Mouse (Mus musculus): Measurements from ENCODE around the gene Tmem94. TPM values are rescaled to one million over a fixed set of nuclear protein-coding genes. Genes with fewer than 3 reads are reported as not detected.

Gene Tmem94
- total RNA-seq, 1 experiment = 17.7 TPM

DNA sequence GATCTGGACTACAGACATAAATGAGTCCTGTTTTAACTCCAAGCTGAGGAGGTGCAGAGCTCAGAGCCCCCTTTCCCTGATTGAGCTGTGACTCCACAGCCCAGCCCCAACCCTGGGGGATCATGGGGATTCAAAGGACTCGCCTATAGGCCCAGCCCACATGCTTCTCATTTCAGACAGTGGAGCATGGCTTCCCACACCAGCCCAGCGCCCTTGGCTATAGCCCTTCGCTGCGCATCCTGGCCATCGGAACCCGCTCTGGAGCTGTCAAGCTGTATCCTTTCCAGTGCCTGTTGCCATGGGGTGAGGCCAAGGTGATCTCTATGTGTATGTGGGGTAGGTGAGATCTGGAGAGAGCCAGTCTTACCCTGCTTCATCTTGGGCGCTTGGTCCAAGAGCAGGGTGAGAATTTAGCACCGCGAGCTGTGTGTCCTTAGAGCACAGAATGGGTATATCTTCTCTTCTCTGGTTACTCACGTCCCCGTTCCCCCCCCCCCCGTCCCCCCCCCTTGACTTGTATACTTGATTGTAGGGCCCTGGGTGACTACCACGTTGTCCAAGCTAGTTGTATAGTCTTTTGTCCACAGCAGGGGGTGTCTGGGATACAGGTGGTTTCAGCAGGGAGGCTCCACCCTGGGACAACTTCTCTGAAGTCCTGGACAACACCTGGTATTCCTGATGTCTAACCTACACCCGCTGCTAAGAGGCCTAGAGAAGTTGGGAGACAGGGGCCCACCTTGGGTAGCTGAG, 78.1 kb downstream of the Tmem94 start:
- no peaks in the 10 kb centered on the region for H3K9me3 ChIP-seq (ENCODE audit: control insufficient read depth, insufficient read depth, low read depth, low read length)
- peak overlapping the region; percentile 14; the same call in 1 of the 2 replicates for H3K27ac ChIP-seq (ENCODE audit: insufficient read depth, low read depth, low read length, poor library complexity, severe bottlenecking)
- no peak overlapping the region; a peak in 1 of 4 replicates for H3K4me3 ChIP-seq (ENCODE audit: insufficient read depth in 1 of 2, low read depth in 1 of 2, low read length in 2 of 2, poor library complexity in 1 of 2, severe bottlenecking in 1 of 2)
- peak; percentile 34 for DNase-seq (ENCODE audit: low read depth, low spot score)
- no peak for TF ChIP-seq ZC3H11A (IDR thresholded peaks at IDR 0.05; ENCODE audit: borderline replicate concordance, low read depth, low read length)
- TF ChIP-seq ZNF384 (IDR thresholded peaks at IDR 0.05; ENCODE audit: low read depth, low read length) = no peak
- TF ChIP-seq CHD2 (IDR thresholded peaks at IDR 0.05; ENCODE audit: low read depth, low read length) = no peak
- TF ChIP-seq MAFK (IDR thresholded peaks at IDR 0.05; ENCODE audit: insufficient read depth, low read depth, low read length) = no peak
- TF ChIP-seq HCFC1 (IDR thresholded peaks at IDR 0.05; ENCODE audit: borderline replicate concordance, insufficient read depth, low read length) = no peak
- peak overlapping the region; percentile 9; the same call in 1 of the 2 replicates for H3K9ac ChIP-seq (ENCODE audit: insufficient read depth, low read depth, low read length, poor library complexity, severe bottlenecking)
- H3K4me1 ChIP-seq (ENCODE audit: control insufficient read depth in 2 of 2, insufficient read depth in 2 of 2, low read length in 2 of 2, poor library complexity in 1 of 2) = peaks cover 21 to 51% of the 10 kb centered on the region in 2 experiments
- H3K36me3 ChIP-seq (ENCODE audit: control insufficient read depth, insufficient read depth, low read length, poor library complexity, severe bottlenecking) = peaks cover 19% of the 10 kb centered on the region; the same call in 1 of the 2 replicates
- in situ Hi-C loops (cut with MboI; ENCODE audit: low sequenced_read_pairs in 2 of 2, unreplicated experiment in 2 of 2) = no loop called here

DNA sequence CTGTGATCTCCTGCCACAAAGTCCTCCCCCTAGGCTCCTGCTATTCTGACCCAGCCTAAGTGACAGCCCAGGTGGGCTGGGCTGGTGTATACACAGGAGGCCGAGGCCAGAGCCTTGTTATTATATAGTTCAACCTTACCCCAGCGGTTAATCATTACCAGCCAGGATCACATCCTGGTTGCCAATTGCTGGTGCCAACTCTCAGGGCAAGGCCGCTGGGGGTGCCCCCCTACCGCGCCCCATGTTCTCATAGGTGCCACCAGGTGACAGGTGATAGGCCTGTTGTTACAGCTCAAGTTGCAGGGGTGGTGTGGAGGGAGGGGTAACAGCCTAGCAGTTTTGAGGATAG, 78.6 kb downstream of the Tmem94 start:
- no peak overlapping the region for H3K27ac ChIP-seq (ENCODE audit: insufficient read depth, low read depth, low read length, poor library complexity, severe bottlenecking)
- in situ Hi-C loops (cut with MboI; ENCODE audit: low sequenced_read_pairs in 2 of 2, unreplicated experiment in 2 of 2) = no loop called here
- peaks cover 19% of the 10 kb centered on the region; the same call in 1 of the 2 replicates for H3K36me3 ChIP-seq (ENCODE audit: control insufficient read depth, insufficient read depth, low read length, poor library complexity, severe bottlenecking)
- H3K9me3 ChIP-seq (ENCODE audit: control insufficient read depth, insufficient read depth, low read depth, low read length) = no peaks in the 10 kb centered on the region
- H3K9ac ChIP-seq (ENCODE audit: insufficient read depth, low read depth, low read length, poor library complexity, severe bottlenecking) = no peak overlapping the region
- H3K4me3 ChIP-seq (ENCODE audit: insufficient read depth in 1 of 2, low read depth in 1 of 2, low read length in 2 of 2, poor library complexity in 1 of 2, severe bottlenecking in 1 of 2) = no peak overlapping the region
- DNase-seq (ENCODE audit: low read depth, low spot score) = no peak
- peaks cover 21 to 45% of the 10 kb centered on the region in 2 experiments for H3K4me1 ChIP-seq (ENCODE audit: control insufficient read depth in 2 of 2, insufficient read depth in 2 of 2, low read length in 2 of 2, poor library complexity in 1 of 2)
- TF ChIP-seq ZNF384 (IDR thresholded peaks at IDR 0.05; ENCODE audit: low read depth, low read length) (no peak), ZC3H11A (IDR thresholded peaks at IDR 0.05; ENCODE audit: borderline replicate concordance, low read depth, low read length) (no peak), MAFK (IDR thresholded peaks at IDR 0.05; ENCODE audit: insufficient read depth, low read depth, low read length) (no peak), HCFC1 (IDR thresholded peaks at IDR 0.05; ENCODE audit: borderline replicate concordance, insufficient read depth, low read length) (no peak), CHD2 (IDR thresholded peaks at IDR 0.05; ENCODE audit: low read depth, low read length) (no peak)

DNA sequence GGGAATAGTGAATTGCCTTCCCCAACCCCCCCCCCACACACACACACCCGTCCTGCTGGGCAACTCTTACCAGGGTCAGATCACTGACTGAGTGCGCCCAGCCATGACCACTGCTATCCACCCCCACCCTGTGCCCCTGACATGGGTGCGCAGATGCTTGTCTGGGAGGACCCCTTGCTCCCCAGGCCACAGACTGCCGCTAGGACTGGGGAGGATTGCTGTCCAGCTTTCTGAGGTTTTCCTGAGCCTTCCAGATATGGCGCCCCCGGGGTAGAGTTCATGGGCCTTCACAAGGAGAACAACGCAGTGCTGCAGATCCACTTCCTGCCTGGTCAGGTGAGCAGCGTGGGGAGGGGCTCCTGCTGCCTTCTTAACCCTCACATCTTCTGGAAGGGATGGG, 79.0 kb downstream of the Tmem94 start:
- no peaks in the 10 kb centered on the region for H3K9me3 ChIP-seq (ENCODE audit: control insufficient read depth, insufficient read depth, low read depth, low read length)
- peaks cover 21% of the 10 kb centered on the region for H3K36me3 ChIP-seq (ENCODE audit: control insufficient read depth, insufficient read depth, low read length, poor library complexity, severe bottlenecking)
- in situ Hi-C loops (cut with MboI; ENCODE audit: low sequenced_read_pairs in 2 of 2, unreplicated experiment in 2 of 2) = no loop called here
- no peak overlapping the region for H3K27ac ChIP-seq (ENCODE audit: insufficient read depth, low read depth, low read length, poor library complexity, severe bottlenecking)
- H3K4me1 ChIP-seq (ENCODE audit: control insufficient read depth in 2 of 2, insufficient read depth in 2 of 2, low read length in 2 of 2, poor library complexity in 1 of 2) = peaks cover 21 to 42% of the 10 kb centered on the region in 2 experiments
- no peak for TF ChIP-seq ZC3H11A (IDR thresholded peaks at IDR 0.05; ENCODE audit: borderline replicate concordance, low read depth, low read length)
- no peak for TF ChIP-seq CHD2 (IDR thresholded peaks at IDR 0.05; ENCODE audit: low read depth, low read length)
- no peak for TF ChIP-seq ZNF384 (IDR thresholded peaks at IDR 0.05; ENCODE audit: low read depth, low read length)
- no peak for TF ChIP-seq HCFC1 (IDR thresholded peaks at IDR 0.05; ENCODE audit: borderline replicate concordance, insufficient read depth, low read length)
- no peak for TF ChIP-seq MAFK (IDR thresholded peaks at IDR 0.05; ENCODE audit: insufficient read depth, low read depth, low read length)
- no peak for DNase-seq (ENCODE audit: low read depth, low spot score)
- no peak overlapping the region for H3K4me3 ChIP-seq (ENCODE audit: insufficient read depth in 1 of 2, low read depth in 1 of 2, low read length in 2 of 2, poor library complexity in 1 of 2, severe bottlenecking in 1 of 2)
- no peak overlapping the region for H3K9ac ChIP-seq (ENCODE audit: insufficient read depth, low read depth, low read length, poor library complexity, severe bottlenecking)

DNA sequence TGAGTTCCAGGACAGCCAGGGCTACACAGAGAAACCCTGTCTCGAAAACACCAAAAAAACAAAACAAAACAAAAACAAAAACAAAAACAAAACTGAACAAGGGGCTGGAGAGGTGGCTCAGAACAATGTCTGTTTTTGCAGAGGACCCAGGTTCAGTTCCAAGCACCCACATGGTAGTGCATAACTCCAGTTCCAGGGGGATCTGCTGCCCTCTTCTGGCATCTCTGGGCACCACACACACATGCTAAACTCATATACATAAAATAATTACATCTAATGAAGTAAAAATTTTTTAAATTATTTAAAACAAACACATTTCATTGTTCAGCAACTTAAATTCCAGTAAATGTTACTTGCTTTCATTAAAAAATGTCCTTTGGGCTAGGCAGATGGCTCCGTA, 80.6 kb downstream of the Tmem94 start:
- no peak overlapping the region for H3K9ac ChIP-seq (ENCODE audit: insufficient read depth, low read depth, low read length, poor library complexity, severe bottlenecking)
- H3K4me3 ChIP-seq (ENCODE audit: insufficient read depth in 1 of 2, low read depth in 1 of 2, low read length in 2 of 2, poor library complexity in 1 of 2, severe bottlenecking in 1 of 2) = no peak overlapping the region
- DNase-seq (ENCODE audit: low read depth, low spot score) = no peak
- in situ Hi-C loops (cut with MboI; ENCODE audit: low sequenced_read_pairs in 2 of 2, unreplicated experiment in 2 of 2) = no loop called here
- peaks cover 37% of the 10 kb centered on the region for H3K36me3 ChIP-seq (ENCODE audit: control insufficient read depth, insufficient read depth, low read length, poor library complexity, severe bottlenecking)
- H3K9me3 ChIP-seq (ENCODE audit: control insufficient read depth, insufficient read depth, low read depth, low read length) = no peaks in the 10 kb centered on the region
- TF ChIP-seq ZC3H11A (IDR thresholded peaks at IDR 0.05; ENCODE audit: borderline replicate concordance, low read depth, low read length) (no peak), ZNF384 (IDR thresholded peaks at IDR 0.05; ENCODE audit: low read depth, low read length) (0 out of 2 replicates have a peak, but pooled peaks have one; percentile 42)
- no peak overlapping the region for H3K27ac ChIP-seq (ENCODE audit: insufficient read depth, low read depth, low read length, poor library complexity, severe bottlenecking)
- peaks cover 21 to 35% of the 10 kb centered on the region in 2 experiments for H3K4me1 ChIP-seq (ENCODE audit: control insufficient read depth in 2 of 2, insufficient read depth in 2 of 2, low read length in 2 of 2, poor library complexity in 1 of 2)

Other genes starting within 250 kb of the Tmem94 start
- 325 and 579 TPM in 2 replicates for gene Sumo2, start 229.2 kb upstream of the Tmem94 start, total RNA-seq (2012; rRNA removed)
- gene Nup85, start 201.0 kb upstream of the Tmem94 start, total RNA-seq (2012; rRNA removed) = 279 and 312 TPM in 2 replicates
- 51.6 and 74.9 TPM in 2 replicates for gene Mrps7, start 161.5 kb upstream of the Tmem94 start, total RNA-seq (2012; rRNA removed)
- gene Gga3, start 161.4 kb upstream of the Tmem94 start, total RNA-seq (2012; rRNA removed) = 31.7 and 39.7 TPM in 2 replicates
- gene Mif4gd, start 152.5 kb upstream of the Tmem94 start, total RNA-seq (2012; rRNA removed) = 63.8 and 85.6 TPM in 2 replicates
- gene Slc25a19, start 137.1 kb upstream of the Tmem94 start, total RNA-seq (2012; rRNA removed) = 22.6 and 23.6 TPM in 2 replicates
- 16.3 and 24.4 TPM in 2 replicates for gene Grb2, start 56.8 kb upstream of the Tmem94 start, total RNA-seq (2012; rRNA removed)
- gene Caskin2, start 48.2 kb downstream of the Tmem94 start, total RNA-seq (2012; rRNA removed) = 9.6 and 10.5 TPM in 2 replicates
- gene Tsen54, start 49.3 kb downstream of the Tmem94 start, total RNA-seq (2012; rRNA removed) = 63.6 and 64.4 TPM in 2 replicates
- 96.5 and 145 TPM in 2 replicates for gene Llgl2, start 58.6 kb downstream of the Tmem94 start, total RNA-seq (2012; rRNA removed)
- gene Myo15b, start 93.0 kb downstream of the Tmem94 start, total RNA-seq (2012; rRNA removed) = 4.6 and 7.7 TPM in 2 replicates
- 0.67 TPM in 1 of 2 replicates, not detected in the other for gene Smim5, start 134.5 kb downstream of the Tmem94 start, total RNA-seq (2012; rRNA removed)
- gene Smim6, start 146.6 kb downstream of the Tmem94 start, total RNA-seq (2012; rRNA removed) = 0.45 TPM in 1 of 2 replicates, not detected in the other
- gene Sap30bp, start 167.8 kb downstream of the Tmem94 start, total RNA-seq (2012; rRNA removed) = 52.1 and 63.5 TPM in 2 replicates
- gene Recql5, start 168.0 kb downstream of the Tmem94 start, total RNA-seq (2012; rRNA removed) = 28.0 and 40.8 TPM in 2 replicates
- 9.6 and 26.3 TPM in 2 replicates for gene Itgb4, start 209.3 kb downstream of the Tmem94 start, total RNA-seq (2012; rRNA removed)
- 144 and 195 TPM in 2 replicates for gene Galk1, start 247.3 kb downstream of the Tmem94 start, total RNA-seq (2012; rRNA removed)